Mouse (Mus musculus) kidney, postnatal 0 days (tissue): Measurements from ENCODE around the gene Pax8. TPM values are rescaled to one million over a fixed set of nuclear protein-coding genes. Genes with fewer than 3 reads are reported as not detected.

ENCODE experiments used
- ATAC-seq: fragments of 200-750 bp; cut with Nextera tagmentation; replicated peaks from 2 replicates; pipeline ENCODE4 v1.8.0; 2017; ENCODE audit warnings: low read depth, moderate number of reproducible peaks, moderate TSS enrichment, moderate library complexity; ENCODE audit not compliant: low FRiP score
- DNase-seq: peaks from one replicate; pipeline ENCODE4 v3.0.0-alpha.2; 2016; ENCODE audit warnings: low spot score
- H3K27ac ChIP-seq: fragments of 300-500 bp; sonication (generic); 2 replicates; pipeline ENCODE4 v1.5.1; 2014; ENCODE audit warnings: mild to moderate bottlenecking
- H3K27me3 ChIP-seq: fragments of 300-500 bp; sonication (generic); 2 replicates; pipeline ENCODE4 v1.6.1; 2014; ENCODE audit warnings: low read length, mixed read lengths; ENCODE audit not compliant: insufficient read depth
- H3K36me3 ChIP-seq: fragments of 300-500 bp; sonication (generic); 2 replicates; pipeline ENCODE4 v1.6.1; 2014; ENCODE audit warnings: low read length, mixed read lengths; ENCODE audit not compliant: insufficient read depth
- H3K4me1 ChIP-seq: fragments of 300-500 bp; sonication (generic); replicated peaks from 2 replicates; pipeline ENCODE4 v1.6.1; 2014; ENCODE audit warnings: antibody characterized with exemption, low read length, mixed read lengths; ENCODE audit not compliant: insufficient read depth
- H3K4me2 ChIP-seq: fragments of 300-500 bp; sonication (generic); 2 replicates; pipeline ENCODE4 v1.6.1; 2014; ENCODE audit warnings: mild to moderate bottlenecking, low read length, moderate library complexity, mixed read lengths
- H3K4me3 ChIP-seq: fragments of 300-500 bp; sonication (generic); replicated peaks from 2 replicates; pipeline ENCODE4 v1.5.1; 2014; ENCODE audit warnings: low read depth, low read length
- H3K9ac ChIP-seq: fragments of 300-500 bp; sonication (generic); 2 replicates; pipeline ENCODE4 v1.6.1; 2014; ENCODE audit warnings: low read depth, low read length
- H3K9me3 ChIP-seq: fragments of 300-500 bp; sonication (generic); replicated peaks from 2 replicates; pipeline ENCODE4 v1.6.1; 2016; ENCODE audit warnings: low read length, inconsistent platforms, mixed read lengths
- CTCF ChIP-seq: IDR thresholded peaks from 2 replicates; pipeline ENCODE4 v1.5.1; 2016; ENCODE audit warnings: antibody characterized with exemption, low read depth, mild to moderate bottlenecking, moderate library complexity
- WGBS: fragments of 180-500 bp; shearing (Covaris S2); extraction: QIAGEN DNeasy Blood & Tissue Kit; methylation state at CpG from one replicate; pipeline ENCODE4 v1.1.7; 2014; 5-methylcytosine and 5-hydroxymethylcytosine counted together
- polyA plus RNA-seq: library from polyadenylated mRNA; unstranded; fragments of >200 nt; fragmentation: Nextera tagmentation; extraction: Ambion mirVana; gene quantifications from 2 replicates; pipeline ENCODE4 v1.2.1, GENCODE M21; 2015

The Pax8 gene
- polyA plus RNA-seq, 1 experiment from 2014 or later = 116 TPM

DNA sequence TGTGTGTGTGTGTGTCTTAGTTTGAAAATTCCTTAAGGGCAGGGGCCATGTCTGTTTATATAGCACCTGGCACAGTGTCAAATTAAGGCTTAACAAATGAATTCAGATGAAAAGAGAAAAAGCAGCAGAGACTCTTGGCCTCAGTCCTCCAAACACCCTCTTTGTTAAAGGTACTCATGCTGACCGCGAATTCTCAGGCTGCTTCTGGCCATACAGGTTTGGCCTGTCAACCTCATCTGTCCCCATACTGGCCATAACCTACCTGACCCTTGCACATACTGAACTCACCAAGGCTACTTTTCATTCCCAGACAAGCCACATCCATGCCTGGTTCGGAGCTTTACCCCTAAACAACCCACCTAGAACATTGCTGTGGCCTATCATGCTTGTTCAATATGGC lies 62.2 kb downstream of the Pax8 start:
- Histone ChIP-seq H3K4me3 (no peak overlapping the region), H3K9ac (no peak overlapping the region), H3K36me3 (no peaks in the 10 kb centered on the region), H3K9me3 (no peaks in the 10 kb centered on the region), H3K27me3 (no peaks in the 10 kb centered on the region), H3K4me1 (peaks cover 31% of the 10 kb centered on the region), H3K4me2 (no peak overlapping the region), H3K27ac (peak overlapping the region; percentile 82)
- no peak for TF ChIP-seq CTCF
- peak; percentile 9; the same call in 1 of the 2 replicates for ATAC-seq
- WGBS = 30% methylated on average over 3 of the region's 3 CpGs
- DNase-seq = peak; percentile 43

DNA sequence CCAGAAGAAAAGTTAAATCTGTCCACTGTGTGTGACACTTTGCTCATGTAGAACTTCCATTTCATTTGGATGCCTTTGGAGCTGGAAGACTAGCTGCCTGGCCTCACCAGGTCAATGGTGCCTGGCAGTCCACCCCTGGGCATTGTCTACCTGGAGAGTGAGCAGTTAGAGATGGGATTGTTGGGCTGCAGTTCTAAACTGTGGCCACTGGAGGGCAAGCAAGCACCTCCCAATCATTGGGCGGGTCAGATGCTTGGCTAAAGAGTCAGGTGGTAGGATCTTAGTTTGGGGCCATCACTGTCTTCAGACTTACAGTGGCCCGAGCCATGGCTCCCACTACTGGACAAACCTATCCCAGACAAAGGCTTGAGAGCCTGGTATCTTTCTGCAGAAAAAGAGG lies 66.2 kb downstream of the Pax8 start:
- no peak overlapping the region for H3K4me3 ChIP-seq
- no peak overlapping the region for H3K4me2 ChIP-seq
- no peak overlapping the region for H3K9ac ChIP-seq
- H3K36me3 ChIP-seq = no peaks in the 10 kb centered on the region
- no peaks in the 10 kb centered on the region for H3K9me3 ChIP-seq
- no peak overlapping the region for H3K27ac ChIP-seq
- no peaks in the 10 kb centered on the region for H3K27me3 ChIP-seq
- DNase-seq (peak; percentile 80), ATAC-seq (peak; percentile 13; the same call in 1 of the 2 replicates)
- peaks cover 16% of the 10 kb centered on the region for H3K4me1 ChIP-seq
- peak; percentile 97 for TF ChIP-seq CTCF
- WGBS = 0% methylated on average over 2 of the region's 2 CpGs

DNA sequence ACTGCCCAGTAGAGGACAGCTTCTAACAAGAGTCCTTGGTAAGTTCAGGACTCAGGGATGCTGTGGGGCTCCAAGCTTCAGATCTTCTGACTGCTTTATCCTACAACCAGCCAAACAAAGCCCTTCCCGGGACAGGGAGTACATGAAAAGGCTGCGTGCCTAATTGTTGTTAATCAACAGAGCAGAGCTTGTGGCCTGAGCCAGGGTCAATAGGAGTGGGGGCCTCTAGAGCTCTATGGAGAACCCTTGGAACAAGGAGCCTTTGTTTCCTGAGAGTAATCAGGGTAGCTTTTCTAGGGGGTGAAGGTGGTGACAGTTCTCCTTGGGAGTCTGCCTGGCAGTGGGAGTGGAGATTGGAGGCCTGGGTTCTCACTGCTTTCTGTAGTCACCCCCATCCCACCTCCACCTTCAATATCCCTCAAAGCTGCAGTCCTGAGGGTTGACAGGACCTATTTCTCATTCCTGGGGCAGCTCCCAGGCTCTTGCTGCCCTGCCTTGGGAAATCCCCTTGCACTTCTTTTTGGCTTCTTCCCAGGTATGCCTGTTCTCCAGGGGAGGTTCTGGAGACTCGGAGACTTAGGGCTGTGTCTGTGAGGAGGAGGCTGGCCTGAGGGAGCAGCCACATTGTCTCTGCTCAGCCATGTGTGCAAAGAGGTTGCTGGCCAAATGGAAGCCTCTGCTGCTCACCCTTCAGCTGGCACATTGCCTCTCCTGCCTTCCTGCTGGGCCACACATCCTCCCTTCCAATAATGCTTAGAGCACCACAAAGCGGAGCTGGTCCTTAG lies 67.5 kb downstream of the Pax8 start:
- no peak overlapping the region for H3K4me3 ChIP-seq

DNA sequence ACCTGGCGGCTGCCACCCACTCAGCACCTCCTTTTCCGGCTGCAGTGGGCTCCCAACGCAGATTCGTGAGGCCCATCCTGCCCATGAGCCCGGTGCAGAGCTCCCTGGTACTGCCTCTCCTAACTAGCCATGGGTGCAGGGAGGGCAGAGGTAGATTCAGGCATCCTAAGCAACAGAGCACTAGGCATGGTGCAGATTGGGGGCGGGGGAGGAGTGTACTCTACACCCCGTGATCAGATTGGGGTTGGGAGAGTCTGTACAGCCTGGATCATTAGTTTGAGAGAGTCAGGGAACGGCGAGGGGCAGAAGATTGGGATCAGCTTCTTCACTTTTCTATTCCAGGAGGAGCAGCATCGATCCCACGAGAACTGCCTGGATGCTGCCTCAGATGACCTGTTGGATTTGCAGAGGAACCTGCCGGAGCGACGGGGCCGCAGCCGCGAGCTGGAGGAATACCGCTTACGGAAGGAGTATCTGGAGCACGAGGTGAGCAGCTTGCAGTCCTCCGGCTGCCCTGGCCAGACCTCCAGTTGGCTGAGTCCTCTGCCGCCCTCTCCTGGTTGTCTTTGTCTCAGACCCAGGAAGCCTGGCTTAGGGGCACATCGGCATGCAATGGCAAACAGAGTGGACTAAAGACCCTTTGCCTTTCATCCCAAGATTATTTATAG lies 69.9 kb downstream of the Pax8 start:
- 11% methylated on average over 23 of the region's 23 CpGs for WGBS
- Histone ChIP-seq H3K4me1 (0 out of 2 replicates have a peak, but pooled peaks cover 4% of the 10 kb centered on the region), H3K27ac (peak overlapping the region; percentile 25; the same call in 1 of the 2 replicates), H3K4me2 (peak overlapping the region; percentile 48), H3K36me3 (no peaks in the 10 kb centered on the region), H3K9me3 (no peaks in the 10 kb centered on the region), H3K4me3 (0 out of 2 replicates have a peak overlapping the region, but pooled peaks have one; percentile 9), H3K9ac (peak overlapping the region; percentile 31; the same call in 1 of the 2 replicates), H3K27me3 (no peaks in the 10 kb centered on the region)
- TF ChIP-seq CTCF = peak; percentile 92
- peak; percentile 91 for DNase-seq
- peak; percentile 64 for ATAC-seq

More for the DNA sequence above, 67.5 kb downstream of the Pax8 start:
- Histone ChIP-seq H3K9me3 (no peaks in the 10 kb centered on the region), H3K27me3 (no peaks in the 10 kb centered on the region), H3K9ac (no peak overlapping the region), H3K4me2 (no peak overlapping the region), H3K36me3 (no peaks in the 10 kb centered on the region), H3K27ac (peak overlapping the region; percentile 54), H3K4me1 (0 out of 2 replicates have a peak, but pooled peaks cover 13% of the 10 kb centered on the region)
- WGBS = 31% methylated on average over 4 of the region's 4 CpGs
- ATAC-seq (peak; percentile 19; the same call in 1 of the 2 replicates), DNase-seq (peak; percentile 31)
- TF ChIP-seq CTCF = no peak

DNA sequence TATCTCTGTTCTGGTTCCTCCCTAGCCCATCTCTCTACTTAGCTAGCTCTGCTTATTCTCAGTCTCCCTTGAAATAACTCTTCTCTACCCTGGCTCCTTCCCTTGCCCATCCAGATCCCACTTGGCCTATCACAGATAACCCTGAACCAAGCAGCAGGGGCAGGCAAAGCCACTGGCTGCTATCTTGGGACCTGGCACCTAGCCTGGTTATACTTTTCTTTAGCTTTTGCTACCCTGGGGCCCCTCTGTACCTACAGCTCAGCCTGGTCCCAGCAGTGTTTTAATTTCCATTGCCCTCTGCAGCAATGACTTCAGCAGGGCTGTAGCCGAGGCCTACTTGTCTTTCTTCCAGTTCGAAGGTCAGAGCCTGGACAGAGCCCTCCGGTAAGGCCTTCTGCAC lies 74.7 kb downstream of the Pax8 start:
- Histone ChIP-seq H3K9me3 (no peaks in the 10 kb centered on the region), H3K27ac (no peak overlapping the region), H3K9ac (no peak overlapping the region), H3K4me2 (no peak overlapping the region), H3K4me1 (0 out of 2 replicates have a peak, but pooled peaks cover 4% of the 10 kb centered on the region), H3K36me3 (no peaks in the 10 kb centered on the region), H3K4me3 (no peak overlapping the region), H3K27me3 (no peaks in the 10 kb centered on the region)
- no peak for TF ChIP-seq CTCF
- 84% methylated on average over 3 of the region's 3 CpGs for WGBS
- ATAC-seq (no peak), DNase-seq (no peak)

DNA sequence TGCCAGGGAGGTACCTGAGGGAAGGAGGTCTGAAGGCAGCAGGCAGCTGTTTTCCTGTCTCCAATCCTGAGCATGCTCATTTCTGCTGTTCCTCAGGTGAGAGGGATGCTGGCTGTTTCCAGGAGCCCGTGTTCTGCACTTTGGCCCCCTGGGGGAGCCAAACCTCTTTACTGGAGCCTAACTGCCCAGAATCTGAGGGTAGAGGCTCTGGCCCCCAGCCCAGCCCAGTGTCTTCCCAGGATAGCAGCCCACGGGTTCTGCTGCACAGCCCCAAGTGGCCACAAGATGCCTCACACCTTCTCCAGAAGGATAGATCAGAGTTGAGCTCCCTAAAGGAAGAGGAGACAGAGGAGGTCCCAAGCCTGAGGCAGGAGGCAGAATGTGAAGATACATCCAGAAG lies 78.3 kb downstream of the Pax8 start:
- TF ChIP-seq CTCF = peak; percentile 44

More for the DNA sequence above, 78.3 kb downstream of the Pax8 start:
- Histone ChIP-seq H3K9me3 (no peaks in the 10 kb centered on the region), H3K27ac (no peak overlapping the region), H3K27me3 (no peaks in the 10 kb centered on the region), H3K36me3 (no peaks in the 10 kb centered on the region), H3K4me3 (no peak overlapping the region), H3K9ac (no peak overlapping the region), H3K4me1 (no peaks in the 10 kb centered on the region), H3K4me2 (no peak overlapping the region)
- ATAC-seq = no peak
- WGBS = 14% methylated on average over 2 of the region's 2 CpGs
- DNase-seq = no peak
